ENCODE assay signal across 8 mouse cellular contexts in the genomic region with DNA sequence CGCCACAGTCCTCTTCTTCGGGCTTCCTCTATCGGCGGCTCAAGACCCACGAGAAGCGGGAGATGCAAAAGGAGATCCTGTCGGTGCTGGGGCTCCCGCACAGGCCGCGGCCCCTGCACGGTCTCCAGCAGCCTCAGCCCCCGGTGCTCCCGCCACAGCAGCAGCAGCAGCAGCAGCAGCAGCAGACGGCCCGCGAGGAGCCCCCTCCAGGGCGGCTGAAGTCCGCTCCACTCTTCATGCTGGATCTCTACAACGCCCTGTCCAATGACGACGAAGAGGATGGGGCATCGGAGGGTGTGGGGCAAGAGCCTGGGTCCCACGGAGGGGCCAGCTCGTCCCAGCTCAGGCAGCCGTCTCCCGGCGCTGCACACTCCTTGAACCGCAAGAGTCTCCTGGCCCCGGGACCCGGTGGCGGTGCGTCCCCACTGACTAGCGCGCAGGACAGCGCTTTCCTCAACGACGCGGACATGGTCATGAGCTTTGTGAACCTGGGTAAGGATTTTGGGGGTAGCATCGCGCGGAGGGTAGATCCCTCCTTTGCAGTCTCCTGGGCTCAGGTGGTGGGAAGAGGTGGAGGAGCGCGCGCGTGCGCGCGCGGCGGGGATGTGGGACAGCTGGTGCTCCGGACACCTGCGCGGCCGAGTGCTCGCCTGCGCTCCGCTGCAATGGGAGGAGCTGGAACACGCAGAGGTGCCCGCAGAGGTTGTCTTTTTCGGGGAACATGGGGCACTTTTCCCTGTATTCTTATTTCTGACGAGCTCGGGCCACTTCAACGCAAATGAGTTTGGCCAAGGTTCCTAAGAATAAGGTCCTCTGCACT. TPM values are rescaled to one million over a fixed set of nuclear protein-coding genes. Genes with fewer than 3 reads are reported as not detected.
DNase-seq lines count a peak whose midpoint lies in the region; ATAC-seq and TF ChIP-seq lines count a peak whose summit lies in the region.

No protein-coding gene starts in this region.

- peak overlapping the region; percentile 74 for H3K4me2 ChIP-seq in embryonic facial prominence, embryonic 12.5 days (replicated peaks)
- peak overlapping the region; percentile 75 for H3K4me2 ChIP-seq in liver, embryonic 11.5 days
- peak overlapping the region; percentile 82 for H3K4me2 ChIP-seq in stomach, embryonic 14.5 days (replicated peaks; ENCODE audit: low read depth, low read length)

- no peak overlapping the region for H3K27ac ChIP-seq in embryonic facial prominence, embryonic 12.5 days
- H3K27ac ChIP-seq in liver, embryonic 11.5 days (ENCODE audit: low read depth, low read length): no peak overlapping the region
- H3K27ac ChIP-seq in stomach, embryonic 14.5 days (ENCODE audit: low read length): no peak overlapping the region

- ATAC-seq in embryonic facial prominence, embryonic 12.5 days (ENCODE audit: insufficient number of reproducible peaks, insufficient read depth, low FRiP score, low TSS enrichment): no peak
- ATAC-seq in liver, embryonic 11.5 days (replicated peaks; ENCODE audit: low FRiP score): no peak
- 0 out of 2 replicates have a peak, but pooled peaks have one; percentile 21 for ATAC-seq in stomach, embryonic 14.5 days (ENCODE audit: insufficient number of reproducible peaks, insufficient read depth, low FRiP score, low read depth)
- no peak for ATAC-seq in monocyte, adult 5-6 weeks (replicated peaks; ENCODE audit: insufficient number of reproducible peaks, low FRiP score, low TSS enrichment, poor library complexity, severe bottlenecking)

- H3K27me3 ChIP-seq in embryonic facial prominence, embryonic 12.5 days: peaks cover 65% of the 10 kb centered on the region
- H3K27me3 ChIP-seq in liver, embryonic 11.5 days (replicated peaks; ENCODE audit: control insufficient read depth, insufficient read depth, low read length): peaks cover 54% of the 10 kb centered on the region
- peaks cover 23% of the 10 kb centered on the region; the same call in 1 of the 2 replicates for H3K27me3 ChIP-seq in stomach, embryonic 14.5 days (ENCODE audit: control insufficient read depth, insufficient read depth, low read length)

- no peak for TF ChIP-seq CTCF in lung, adult 2 months (IDR thresholded peaks at IDR 0.05; ENCODE audit: insufficient read depth, low read length)

- no peaks in the 10 kb centered on the region for H3K9me3 ChIP-seq in embryonic facial prominence, embryonic 12.5 days
- H3K9me3 ChIP-seq in liver, embryonic 11.5 days (ENCODE audit: control insufficient read depth, low read length): no peaks in the 10 kb centered on the region
- H3K9me3 ChIP-seq in stomach, embryonic 14.5 days (ENCODE audit: control insufficient read depth, low read depth, low read length): no peaks in the 10 kb centered on the region

- TF ChIP-seq POLR2A in lung, adult 2 months (IDR thresholded peaks at IDR 0.05; ENCODE audit: borderline replicate concordance, extremely low read depth, low read depth, low read length): no peak

- H3K9ac ChIP-seq in embryonic facial prominence, embryonic 12.5 days: peak overlapping the region; percentile 48
- H3K9ac ChIP-seq in liver, embryonic 11.5 days (ENCODE audit: low read depth, low read length): no peak overlapping the region
- no peak overlapping the region; the same call in 1 of the 2 replicates for H3K9ac ChIP-seq in stomach, embryonic 14.5 days (replicated peaks; ENCODE audit: low read depth, low read length)

- intact Hi-C loops in heart, postnatal 36 days (cut with DNase I): loop anchor here (10.0 kb wide), 1 partner anchor 282 kb away; no protein-coding TSS in a partner anchor

- WGBS in lung, adult 2 months: 2% methylated on average over 63 of the region's 63 CpGs
- under 1% methylated on average over 62 of the region's 63 CpGs for WGBS in embryonic facial prominence, embryonic 12.5 days
- 3% methylated on average over 63 of the region's 63 CpGs for WGBS in liver, embryonic 11.5 days
- WGBS in stomach, embryonic 14.5 days: under 1% methylated on average over 55 of the region's 63 CpGs

- H3K4me1 ChIP-seq in lung, adult 2 months (ENCODE audit: control insufficient read depth, insufficient read depth, low read length): 0 out of 2 replicates have a peak, but pooled peaks cover 3% of the 10 kb centered on the region
- H3K4me1 ChIP-seq in embryonic facial prominence, embryonic 12.5 days: peaks cover 23% of the 10 kb centered on the region
- H3K4me1 ChIP-seq in liver, embryonic 11.5 days (replicated peaks; ENCODE audit: control insufficient read depth, insufficient read depth, low read length): peaks cover 4% of the 10 kb centered on the region; the same call in 1 of the 2 replicates
- peaks cover 19% of the 10 kb centered on the region; the same call in 1 of the 2 replicates for H3K4me1 ChIP-seq in stomach, embryonic 14.5 days (ENCODE audit: control insufficient read depth, insufficient read depth, low read length)

- H3K36me3 ChIP-seq in embryonic facial prominence, embryonic 12.5 days: no peaks in the 10 kb centered on the region
- no peaks in the 10 kb centered on the region for H3K36me3 ChIP-seq in liver, embryonic 11.5 days (ENCODE audit: control insufficient read depth, insufficient read depth, low read length)
- no peaks in the 10 kb centered on the region for H3K36me3 ChIP-seq in stomach, embryonic 14.5 days (ENCODE audit: control insufficient read depth, insufficient read depth, low read length)

- DNase-seq in lung, adult 2 months: no peak
- DNase-seq in lung, postnatal 14 days: no peak
- DNase-seq in heart, postnatal 36 days: peak; percentile 32 to 59
- peak; percentile 53 for DNase-seq in liver, embryonic 11.5 days (ENCODE audit: low spot score)
- no peak for DNase-seq in layer of hippocampus, postnatal 36 days

- H3K4me3 ChIP-seq in lung, adult 2 months (replicated peaks; ENCODE audit: extremely low read depth, low read depth, low read length): peak overlapping the region; percentile 68
- H3K4me3 ChIP-seq in embryonic facial prominence, embryonic 12.5 days: peak overlapping the region; percentile 45
- peak overlapping the region; percentile 47 for H3K4me3 ChIP-seq in liver, embryonic 11.5 days (ENCODE audit: low read depth, low read length)
- H3K4me3 ChIP-seq in stomach, embryonic 14.5 days (ENCODE audit: low read depth, low read length): peak overlapping the region; percentile 44

RNA-seq across cellular contexts. Expression of a gene that starts 1.4 kb away (rescaled TPM):
- polyA plus RNA-seq in lung, adult 2 months (2012; rRNA removed): 193 and 202 TPM in 2 replicates
- 3.4 and 3.9 TPM in 2 replicates for polyA plus RNA-seq in embryonic facial prominence, embryonic 12.5 days (2016; fragmentation: Nextera tagmentation; extraction: Ambion mirVana)
- 10 to 100 TPM; 21.7 to 34.0 TPM for total RNA-seq in heart, postnatal 36 days (2021)
- polyA plus RNA-seq in liver, embryonic 11.5 days (2014; fragmentation: Nextera tagmentation; extraction: Ambion mirVana): 0.27 and 0.57 TPM in 2 replicates
- polyA plus RNA-seq in stomach, embryonic 14.5 days (2014; fragmentation: Nextera tagmentation; extraction: Ambion mirVana): 1.8 and 3.1 TPM in 2 replicates
- 1 to 10 TPM; 3.0 to 6.4 TPM for total RNA-seq in layer of hippocampus, postnatal 36 days (2021)
- not detected in 3 replicates for total RNA-seq in monocyte, adult 5-6 weeks (2017)

Comparison
In these comparisons a context has a peak if more than half of its experiments do, and no peak if none do; other contexts are left out.
1. DNase-seq: peak in heart, postnatal 36 days (2 of 2) and liver, embryonic 11.5 days (single experiment); none in lung, adult 2 months (single experiment), lung, postnatal 14 days (single experiment) and layer of hippocampus, postnatal 36 days (0 of 2).
2. RNA of a gene that starts 1.4 kb away (polyA plus RNA-seq): 193 to 202 TPM in lung, adult 2 months; 3.4 to 3.9 TPM in embryonic facial prominence, embryonic 12.5 days, 1.8 to 3.1 TPM in stomach, embryonic 14.5 days and 0.27 to 0.57 TPM in liver, embryonic 11.5 days; every median in the first group is over 10 times any median in the second.
3. Peak in every context shown above with its lines, with median percentiles within 50 percentile points of each other: H3K4me3 ChIP-seq and H3K4me2 ChIP-seq.